Mouse (Mus musculus): Measurements from ENCODE around the gene Vat1. TPM values are rescaled to one million over a fixed set of nuclear protein-coding genes. Genes with fewer than 3 reads are reported as not detected.

Vat1 gene
- polyA plus RNA-seq, 1 experiment from 2014 or later: 145 TPM

Small RNAs within 50 kb of the gene (microRNA-seq; reads per million reads assigned to microRNA genes)
- gene Mir6929: not detected

Other genes starting within 250 kb of the Vat1 start
- gene Ezh1, start 239.8 kb downstream of the Vat1 start, polyA plus RNA-seq (2015; fragmentation: Nextera tagmentation; extraction: Ambion mirVana): 30.8 and 34.4 TPM in 2 replicates
- 79.5 and 83.8 TPM in 2 replicates for gene Ramp2, start 220.2 kb downstream of the Vat1 start, polyA plus RNA-seq (2015; fragmentation: Nextera tagmentation; extraction: Ambion mirVana)
- 115 and 119 TPM in 2 replicates for gene Vps25, start 212.5 kb downstream of the Vat1 start, polyA plus RNA-seq (2015; fragmentation: Nextera tagmentation; extraction: Ambion mirVana)
- gene Wnk4, start 205.7 kb downstream of the Vat1 start, polyA plus RNA-seq (2015; fragmentation: Nextera tagmentation; extraction: Ambion mirVana): 6.4 and 7.4 TPM in 2 replicates
- 0.71 and 0.80 TPM in 2 replicates for gene Cntd1, start 187.2 kb downstream of the Vat1 start, polyA plus RNA-seq (2015; fragmentation: Nextera tagmentation; extraction: Ambion mirVana)
- gene Coa3, start 187.1 kb downstream of the Vat1 start, polyA plus RNA-seq (2015; fragmentation: Nextera tagmentation; extraction: Ambion mirVana): 208 and 224 TPM in 2 replicates
- 159 and 177 TPM in 2 replicates for gene Becn1, start 163.9 kb downstream of the Vat1 start, polyA plus RNA-seq (2015; fragmentation: Nextera tagmentation; extraction: Ambion mirVana)
- gene Psme3, start 150.0 kb downstream of the Vat1 start, polyA plus RNA-seq (2015; fragmentation: Nextera tagmentation; extraction: Ambion mirVana): 107 and 121 TPM in 2 replicates
- 2.0 and 2.2 TPM in 2 replicates for gene Aoc2, start 141.2 kb downstream of the Vat1 start, polyA plus RNA-seq (2015; fragmentation: Nextera tagmentation; extraction: Ambion mirVana)
- gene Aoc3, start 135.6 kb downstream of the Vat1 start, polyA plus RNA-seq (2015; fragmentation: Nextera tagmentation; extraction: Ambion mirVana): 0.13 and 0.14 TPM in 2 replicates
- gene G6pc, start 98.7 kb downstream of the Vat1 start, polyA plus RNA-seq (2015; fragmentation: Nextera tagmentation; extraction: Ambion mirVana): not detected in 2 replicates
- gene Aarsd1, start 48.6 kb downstream of the Vat1 start, polyA plus RNA-seq (2015; fragmentation: Nextera tagmentation; extraction: Ambion mirVana): 96.2 and 98.2 TPM in 2 replicates
- gene Gm27029, start 41.4 kb downstream of the Vat1 start, polyA plus RNA-seq (2015; fragmentation: Nextera tagmentation; extraction: Ambion mirVana): 7.0 and 7.9 TPM in 2 replicates
- gene Rundc1, start 41.1 kb downstream of the Vat1 start, polyA plus RNA-seq (2015; fragmentation: Nextera tagmentation; extraction: Ambion mirVana): 32.1 and 32.6 TPM in 2 replicates
- 3.0 and 3.1 TPM in 2 replicates for gene Ptges3l, start 40.9 kb downstream of the Vat1 start, polyA plus RNA-seq (2015; fragmentation: Nextera tagmentation; extraction: Ambion mirVana)
- 185 and 220 TPM in 2 replicates for gene Rpl27, start 23.9 kb downstream of the Vat1 start, polyA plus RNA-seq (2015; fragmentation: Nextera tagmentation; extraction: Ambion mirVana)
- 2.5 and 3.1 TPM in 2 replicates for gene Ifi35, start 17.8 kb downstream of the Vat1 start, polyA plus RNA-seq (2015; fragmentation: Nextera tagmentation; extraction: Ambion mirVana)
- 67.7 and 76.5 TPM in 2 replicates for gene Rnd2, start 1.2 kb downstream of the Vat1 start, polyA plus RNA-seq (2015; fragmentation: Nextera tagmentation; extraction: Ambion mirVana)
- gene Brca1, start 85.7 kb upstream of the Vat1 start, polyA plus RNA-seq (2015; fragmentation: Nextera tagmentation; extraction: Ambion mirVana): 1.9 TPM in 2 replicates
- gene Nbr1, start 85.9 kb upstream of the Vat1 start, polyA plus RNA-seq (2015; fragmentation: Nextera tagmentation; extraction: Ambion mirVana): 98.4 and 108 TPM in 2 replicates
- gene Tmem106a, start 116.0 kb upstream of the Vat1 start, polyA plus RNA-seq (2015; fragmentation: Nextera tagmentation; extraction: Ambion mirVana): 2.2 and 3.2 TPM in 2 replicates
- not detected in 2 replicates for gene Gm11634, start 133.0 kb upstream of the Vat1 start, polyA plus RNA-seq (2015; fragmentation: Nextera tagmentation; extraction: Ambion mirVana)
- 10.6 and 10.7 TPM in 2 replicates for gene Rdm1, start 161.0 kb upstream of the Vat1 start, polyA plus RNA-seq (2015; fragmentation: Nextera tagmentation; extraction: Ambion mirVana)
- gene Arl4d, start 199.3 kb upstream of the Vat1 start, polyA plus RNA-seq (2015; fragmentation: Nextera tagmentation; extraction: Ambion mirVana): 6.2 and 6.8 TPM in 2 replicates

Measured in midbrain, embryonic 16.5 days (tissue).